Mouse (Mus musculus) thymus, postnatal 36 days (tissue): ENCODE measurements around the gene Kcnk18.

Source experiments
- DNase-seq, 2 experiments: peaks; one replicate each; pipeline ENCODE4 v3.0.0; 2022; ENCODE audit warnings: mixed read lengths in 2 of 2

Kcnk18 gene

DNA sequence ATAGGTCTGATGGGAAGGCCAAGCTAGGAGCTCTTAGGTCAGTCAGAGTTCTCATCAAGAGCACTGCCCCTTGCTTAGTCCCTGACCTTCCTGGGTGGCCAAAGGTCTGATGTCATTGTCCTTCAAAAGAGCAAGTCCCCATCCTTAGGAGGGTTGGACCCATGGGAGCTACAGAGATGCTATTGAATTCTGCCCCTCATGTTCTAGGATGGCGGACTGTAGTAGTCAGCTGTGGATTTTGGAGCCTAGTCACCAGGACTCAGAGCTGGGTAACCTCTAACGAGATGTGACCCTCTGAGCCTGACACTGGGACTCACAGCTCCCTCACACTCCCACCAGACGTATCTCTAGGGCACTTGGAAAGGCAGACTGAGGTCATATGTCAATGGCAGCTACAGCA lies 9.4 kb downstream of the Kcnk18 start:
- DNase-seq = no peak

DNA sequence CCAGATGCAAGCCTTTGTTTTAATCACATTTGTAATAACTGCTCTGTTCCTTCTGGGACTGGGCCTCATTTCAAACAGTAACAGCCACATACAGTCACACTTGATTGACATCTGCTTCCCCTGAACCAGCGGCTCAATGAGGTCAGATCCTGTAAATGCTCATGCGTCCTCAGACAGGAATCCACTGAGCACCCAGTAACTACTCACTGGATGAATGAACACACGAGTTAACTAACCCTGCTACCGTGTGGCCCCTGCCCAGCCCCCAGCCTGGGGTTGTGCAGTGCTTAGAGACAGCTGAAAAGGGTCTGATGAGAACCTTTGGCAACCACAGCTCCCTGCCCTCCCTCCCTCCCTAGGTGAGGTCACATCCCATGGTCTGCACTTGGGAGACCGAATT lies 13.8 kb downstream of the Kcnk18 start:
- DNase-seq = no peak

DNA sequence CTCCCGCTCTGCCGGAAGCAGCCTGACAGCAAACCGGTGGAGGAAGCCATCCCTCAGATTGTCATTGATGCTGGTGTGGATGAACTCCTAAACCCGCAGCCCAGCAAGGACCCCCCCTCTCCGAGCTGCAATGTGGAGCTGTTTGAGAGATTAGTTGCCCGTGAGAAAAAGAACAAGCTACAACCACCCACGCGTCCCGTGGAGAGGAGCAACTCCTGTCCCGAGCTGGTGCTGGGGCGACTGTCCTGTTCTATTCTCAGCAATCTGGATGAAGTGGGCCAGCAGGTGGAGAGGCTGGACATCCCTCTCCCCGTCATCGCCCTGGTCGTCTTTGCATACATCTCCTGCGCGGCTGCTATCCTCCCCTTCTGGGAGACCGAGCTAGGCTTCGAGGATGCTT lies 16.0 kb downstream of the Kcnk18 start:
- DNase-seq = no peak

DNA sequence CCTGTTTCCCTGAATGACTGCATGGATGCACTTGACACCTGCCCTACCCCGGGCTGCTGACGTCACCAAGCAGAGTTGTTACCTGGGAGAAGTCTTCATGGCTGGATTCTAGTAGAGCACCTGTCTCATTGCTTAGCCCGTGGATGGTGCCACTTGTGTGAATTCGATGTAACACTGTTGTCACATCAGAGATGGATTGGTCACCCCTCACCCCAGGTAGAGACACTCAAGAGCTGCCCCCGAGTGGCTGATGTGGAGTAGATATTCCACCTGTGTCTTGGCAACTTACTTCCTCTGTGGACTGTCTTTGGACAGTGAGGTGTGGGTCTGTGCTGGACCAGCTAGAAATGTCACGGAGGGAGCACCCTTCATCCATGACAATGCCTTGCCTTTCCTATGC lies 17.0 kb downstream of the Kcnk18 start:
- DNase-seq = no peak

DNA sequence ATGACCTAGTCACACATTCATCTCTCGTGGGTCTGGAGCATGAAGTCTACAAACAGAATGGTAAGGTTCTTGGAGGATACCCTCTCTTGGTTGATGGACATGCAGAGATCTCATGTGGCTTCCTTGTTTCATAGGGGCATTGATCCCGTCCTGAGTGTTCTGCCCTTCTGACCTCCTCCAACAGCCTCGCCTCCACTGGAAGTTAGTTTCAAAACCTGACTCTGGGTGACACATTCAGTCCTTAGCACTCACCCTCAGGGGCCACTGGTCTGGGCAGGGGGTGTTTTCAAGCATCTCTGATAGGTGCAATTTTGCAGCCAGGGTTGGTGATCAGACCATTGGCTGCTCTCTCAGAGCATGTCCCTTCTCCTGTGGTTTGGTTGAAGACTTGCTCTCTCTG lies 19.6 kb downstream of the Kcnk18 start:
- no peak for DNase-seq

DNA sequence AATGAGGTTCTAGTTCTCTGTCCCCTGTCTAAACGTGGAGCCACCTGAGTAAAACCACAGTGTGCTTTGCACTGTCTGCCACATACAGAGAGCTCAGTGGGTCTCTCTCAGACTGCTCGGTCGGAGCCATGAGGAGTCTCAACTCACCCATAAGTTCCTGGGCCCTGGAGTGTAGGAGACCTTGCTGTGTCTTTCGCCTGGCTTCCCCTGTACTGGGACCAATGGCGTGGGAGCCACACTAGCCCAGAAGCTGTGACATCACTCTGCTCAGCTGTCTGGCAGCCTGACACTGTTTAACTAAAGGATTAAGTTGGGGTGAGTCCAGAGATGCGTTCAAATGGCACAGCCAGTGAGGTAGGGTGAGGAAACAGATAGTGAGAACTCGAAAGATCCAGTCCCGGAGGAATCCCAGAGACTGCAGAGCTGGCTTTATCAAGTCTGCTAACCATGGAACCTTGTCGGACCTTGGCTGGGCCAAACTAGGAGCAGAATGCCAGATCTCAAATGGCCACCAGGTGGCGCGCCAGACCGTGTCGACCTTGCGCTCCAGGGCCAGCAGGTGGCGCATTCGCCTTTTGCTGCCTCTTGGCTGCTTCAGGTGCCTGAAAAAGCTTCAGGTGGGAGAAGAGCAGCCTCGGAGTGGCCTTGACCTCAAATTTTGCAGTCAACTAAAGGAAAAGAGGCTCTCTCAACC lies 20.3 kb downstream of the Kcnk18 start:
- DNase-seq = peak; percentile 76 to 85

DNA sequence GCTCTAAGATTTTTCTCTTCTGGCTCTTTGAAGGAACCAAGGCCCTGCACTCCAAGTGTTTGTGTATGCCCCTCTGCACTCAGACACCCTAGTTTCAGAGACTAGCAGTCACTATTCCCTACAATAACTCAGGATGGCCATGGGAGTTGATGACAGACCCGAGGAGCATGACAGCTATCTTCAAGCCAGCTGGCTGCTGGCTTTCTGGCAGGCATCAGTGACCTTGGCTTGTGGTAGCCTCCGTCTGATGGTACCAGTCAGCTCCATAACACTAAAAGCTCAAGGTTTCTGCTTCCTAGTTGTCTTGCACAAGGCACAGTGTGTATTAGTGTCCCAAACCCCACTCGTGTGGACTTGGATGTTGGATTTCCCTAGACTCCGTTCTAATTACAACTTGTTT lies 23.0 kb downstream of the Kcnk18 start:
- DNase-seq = no peak

DNA sequence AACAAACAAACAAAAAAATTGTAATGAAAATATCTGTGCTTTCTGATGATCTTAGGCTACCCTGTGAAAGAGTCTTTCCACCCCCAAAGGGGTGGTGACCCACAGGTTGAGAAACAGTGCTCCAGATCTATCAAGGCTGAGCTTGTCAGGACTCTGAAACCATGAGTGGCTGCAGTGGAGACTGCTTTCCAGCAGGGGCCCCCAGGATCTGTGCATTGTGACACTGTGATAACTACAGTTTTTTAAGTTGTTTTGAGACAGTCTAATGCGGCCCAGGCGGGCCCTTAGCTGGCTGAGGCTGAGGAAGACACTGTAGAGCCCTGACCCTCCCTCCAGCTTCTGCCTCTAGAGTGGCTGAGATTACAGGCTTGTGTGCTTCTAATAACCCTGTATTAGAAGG lies 24.0 kb downstream of the Kcnk18 start:
- DNase-seq = no peak

DNA sequence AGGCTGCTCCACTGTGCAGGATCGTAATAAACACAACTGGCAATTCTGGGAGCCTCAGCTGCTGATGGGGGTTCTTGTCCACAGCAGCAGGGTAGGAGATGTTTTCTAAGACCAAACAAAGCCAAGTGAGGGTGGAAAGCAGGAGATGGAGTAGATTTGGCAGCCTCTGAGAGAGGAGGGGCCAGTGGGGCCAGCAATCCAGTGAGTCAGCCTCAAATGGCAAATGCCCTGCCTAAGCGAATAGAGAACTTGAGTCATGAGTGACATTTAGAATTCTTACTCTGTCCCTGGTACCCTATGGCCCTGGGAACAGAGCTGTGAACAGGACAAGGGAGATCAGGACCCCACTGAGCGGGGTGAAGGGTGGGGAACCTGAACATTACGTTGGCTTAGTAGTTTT lies 29.1 kb downstream of the Kcnk18 start:
- DNase-seq = peak in 1 of 2 experiments; percentile 21

DNA sequence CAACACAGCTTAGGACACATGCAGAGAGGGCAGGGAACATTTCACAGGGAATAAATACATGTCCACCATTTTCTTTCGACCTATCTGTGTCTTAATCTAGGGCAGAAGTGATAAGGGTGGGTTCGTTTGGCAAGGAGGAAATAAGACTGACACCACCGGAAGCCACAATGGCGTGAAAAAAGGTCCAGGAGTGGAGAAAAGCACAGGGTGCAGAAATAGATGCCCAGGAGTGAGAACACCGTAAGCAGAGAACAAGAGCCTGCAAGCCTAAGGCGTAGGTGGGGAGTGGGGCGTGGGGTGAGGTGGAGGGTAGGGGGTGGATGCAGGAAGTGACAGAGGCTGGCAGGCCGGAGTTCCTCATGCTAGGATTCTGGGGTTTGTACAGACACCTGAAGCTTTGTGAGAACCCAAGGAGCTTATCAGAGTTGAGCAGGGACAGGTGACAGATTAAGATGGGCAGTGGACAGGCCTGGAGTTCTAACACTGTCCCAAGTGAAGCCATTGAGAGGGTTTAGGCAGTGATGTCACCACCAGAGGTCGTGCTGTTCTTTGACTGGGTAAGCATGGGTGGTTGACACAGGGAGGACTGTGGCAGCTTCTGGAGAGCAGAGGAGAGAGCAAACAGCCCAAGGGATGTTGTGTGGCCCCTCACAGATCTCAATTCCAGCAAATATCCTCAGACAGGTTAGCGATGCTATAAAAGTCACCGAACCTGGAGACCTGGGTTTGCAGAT lies 29.7 kb downstream of the Kcnk18 start:
- DNase-seq = peak; percentile 41 to 55

DNA sequence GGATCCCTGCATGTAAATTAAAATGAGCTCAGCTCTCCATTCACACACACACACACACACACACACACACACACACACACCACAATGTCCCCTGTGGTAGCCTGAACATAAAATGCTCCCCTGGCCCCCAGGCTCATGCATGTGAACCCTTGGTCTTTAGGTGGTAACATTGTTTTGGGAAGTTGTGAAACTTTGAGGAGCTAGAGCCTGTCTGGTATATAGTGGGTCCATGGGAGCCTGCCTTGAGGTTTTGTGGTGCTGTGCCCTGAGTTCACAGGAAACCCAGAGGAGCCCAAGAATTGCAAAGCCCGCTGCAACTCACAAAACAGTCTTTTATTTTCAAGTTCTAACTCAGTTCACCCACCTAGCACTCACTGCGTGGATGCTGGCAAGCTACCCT lies 33.6 kb downstream of the Kcnk18 start:
- DNase-seq = no peak

DNA sequence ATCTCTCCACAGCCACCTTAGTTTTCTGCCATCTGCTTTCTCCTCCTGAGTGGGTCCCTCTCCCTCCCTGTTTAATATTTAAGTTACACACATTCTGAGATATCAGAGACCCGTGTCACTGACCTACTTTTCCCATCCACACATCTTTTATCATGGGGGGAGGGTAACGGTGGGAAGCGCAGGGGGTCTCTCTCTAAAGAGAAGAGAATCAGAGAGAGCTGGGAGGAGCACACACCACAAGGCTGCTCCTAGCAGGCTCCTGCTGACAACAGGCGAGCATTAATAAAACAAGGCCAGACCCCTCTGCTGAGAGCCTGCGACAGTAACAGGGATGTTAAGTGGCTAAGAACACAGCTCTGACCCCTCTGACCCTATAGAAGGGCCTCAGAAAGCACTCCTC lies 40.6 kb downstream of the Kcnk18 start:
- no peak for DNase-seq

DNA sequence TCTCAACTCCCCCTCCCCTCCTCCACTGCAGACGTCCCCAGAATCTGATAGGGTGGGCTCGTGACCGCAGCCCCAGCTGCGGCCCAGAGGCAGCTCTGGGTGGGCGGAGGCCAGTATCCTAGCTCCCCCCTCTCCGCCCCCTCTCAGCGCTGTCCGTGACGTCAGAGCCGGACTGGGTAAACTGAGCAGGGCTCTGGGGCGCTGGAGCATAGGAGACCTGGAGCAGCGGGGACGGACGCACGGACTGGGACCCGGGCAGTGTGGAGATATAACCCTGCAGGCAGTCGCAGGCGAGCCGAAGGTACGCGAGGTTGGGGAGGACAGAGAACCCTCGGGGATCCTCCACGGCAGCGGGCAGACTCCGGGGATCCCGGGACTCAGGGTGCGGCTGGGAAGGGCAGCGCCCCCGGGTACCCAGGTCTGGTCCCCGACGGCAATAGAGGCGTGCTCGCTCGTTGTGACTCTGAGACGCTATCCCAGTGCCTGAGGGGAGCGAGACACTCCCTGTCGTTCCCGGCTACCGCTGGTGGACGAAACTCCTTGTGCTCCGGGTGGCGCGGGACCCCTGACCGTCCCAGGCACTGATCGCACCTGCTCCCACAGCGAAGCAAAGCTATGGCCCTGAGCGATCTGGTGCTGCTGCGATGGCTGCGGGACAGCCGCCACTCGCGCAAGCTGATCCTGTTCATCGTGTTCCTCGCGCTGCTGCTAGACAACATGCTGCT lies 41.9 kb downstream of the Kcnk18 start, which contains the start of gene Slc18a2:
TSS of gene Slc18a2 (plus strand) at position 179 of the 725 bp plus-strand sequence.
- DNase-seq = peak; percentile 55 to 71

DNA sequence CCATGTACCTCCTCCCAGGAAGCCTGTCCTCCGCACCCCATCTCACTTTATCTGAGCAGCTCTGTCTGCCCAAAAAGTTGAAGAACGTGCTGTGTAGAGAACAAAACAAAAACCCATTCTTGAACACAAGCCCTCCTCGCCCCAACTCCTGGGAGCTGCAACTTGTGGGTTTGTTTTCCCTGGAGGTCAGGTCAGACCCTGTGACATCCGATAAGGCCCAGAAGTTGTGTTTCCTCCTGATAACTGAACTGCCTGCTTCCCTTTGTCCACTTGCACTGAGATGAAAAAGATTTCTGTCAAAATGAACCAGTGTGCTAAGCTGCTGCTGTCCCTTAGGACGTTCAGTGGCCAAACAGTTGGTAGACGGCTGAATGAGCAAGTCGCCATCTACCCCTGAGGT lies 42.6 kb downstream of the Kcnk18 start:
- no peak for DNase-seq

DNA sequence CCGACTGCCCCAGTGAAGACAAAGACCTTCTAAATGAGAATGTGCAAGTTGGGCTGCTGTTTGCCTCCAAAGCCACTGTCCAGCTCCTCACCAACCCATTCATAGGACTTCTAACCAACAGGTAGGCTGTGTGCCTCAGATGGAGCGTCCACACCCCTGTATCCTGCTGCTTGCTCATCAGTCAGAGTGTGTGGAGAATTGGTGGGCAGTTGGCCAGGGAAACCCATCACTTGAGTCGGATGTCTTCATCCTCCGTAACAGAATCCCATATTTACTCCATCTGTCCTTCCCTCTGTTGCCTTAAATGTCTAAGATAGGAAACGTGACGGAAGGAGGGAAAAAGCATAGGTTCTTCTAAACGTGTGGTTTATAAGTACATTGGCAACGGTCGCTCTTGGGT lies 44.2 kb downstream of the Kcnk18 start:
- no peak for DNase-seq

DNA sequence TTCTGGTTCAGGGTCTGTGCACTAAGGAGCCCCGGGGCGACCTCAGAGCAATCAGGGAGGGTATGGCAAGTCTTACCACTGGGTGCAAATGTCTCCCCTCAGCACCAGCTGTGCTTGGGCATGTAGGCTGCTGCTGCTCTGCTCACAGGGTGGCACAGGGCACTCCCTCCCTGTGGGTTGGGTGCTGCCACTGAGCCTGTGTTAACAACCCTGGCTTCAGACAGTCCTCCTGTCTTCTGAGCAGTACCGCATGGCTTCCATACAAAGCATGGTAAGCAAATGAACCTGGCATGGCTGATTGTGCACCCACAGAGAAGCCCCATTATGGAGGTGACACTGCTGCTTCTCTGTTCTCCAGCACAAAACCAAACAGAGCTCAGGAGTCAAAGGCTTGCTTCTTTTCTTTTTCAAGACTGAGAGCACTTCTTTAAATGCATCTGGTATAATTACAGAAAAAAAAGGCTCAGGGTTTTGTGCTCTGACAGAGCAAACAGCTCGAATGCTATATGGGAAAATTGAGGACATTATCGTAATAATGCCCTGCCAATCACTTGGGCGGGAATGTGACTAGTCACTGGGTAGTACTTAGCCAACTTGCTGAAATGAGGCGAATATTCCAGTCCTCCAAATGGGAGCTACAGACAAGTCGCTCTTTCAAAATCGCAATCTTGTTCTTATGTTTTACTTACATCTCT lies 46.0 kb downstream of the Kcnk18 start:
- DNase-seq = no peak

DNA sequence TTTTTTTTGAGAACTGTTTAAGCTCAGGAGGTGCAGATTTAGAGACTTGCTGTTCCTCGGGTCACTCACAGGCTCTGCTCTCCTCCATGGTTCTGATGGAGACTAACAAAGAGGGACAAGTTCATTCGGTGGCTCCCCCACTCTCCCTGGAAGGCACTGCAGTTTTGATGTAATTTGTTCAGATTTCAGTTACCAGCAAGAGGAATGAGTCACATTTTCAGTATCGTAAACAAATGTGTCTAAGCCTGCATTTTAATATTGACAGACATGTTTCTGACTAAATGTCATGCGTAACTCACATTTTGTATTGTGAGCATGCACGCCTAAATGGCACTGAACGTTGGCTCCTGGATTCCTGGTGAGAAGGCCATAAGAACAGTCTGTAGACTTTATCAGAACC lies 46.9 kb downstream of the Kcnk18 start:
- no peak for DNase-seq

DNA sequence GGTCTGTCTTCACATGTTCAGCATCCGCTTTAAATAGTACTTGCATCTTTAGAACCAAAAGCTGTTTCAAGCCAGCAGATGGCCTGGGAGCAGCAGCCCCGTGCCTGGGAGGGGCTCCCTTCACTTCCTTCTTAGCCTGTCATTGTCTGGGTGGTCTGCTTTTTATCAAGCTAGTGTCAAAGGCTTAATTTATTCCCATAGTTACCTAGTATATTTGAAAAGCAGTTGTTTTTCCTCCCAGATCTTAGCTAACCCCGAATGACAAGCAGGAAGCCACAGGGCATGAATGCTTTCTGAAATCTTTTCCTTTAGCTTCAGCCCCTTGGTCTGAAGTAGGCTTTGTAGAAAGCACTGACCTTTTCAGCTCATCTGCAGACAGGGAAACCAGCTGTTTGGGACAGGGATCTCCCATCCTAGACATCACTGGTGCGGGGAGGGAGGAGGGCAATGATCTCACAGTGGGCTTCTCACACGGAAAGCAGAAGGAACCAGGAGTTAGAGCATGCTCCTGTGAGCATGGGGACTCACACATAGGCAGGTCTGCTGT lies 48.5 kb downstream of the Kcnk18 start:
- DNase-seq = no peak

DNA sequence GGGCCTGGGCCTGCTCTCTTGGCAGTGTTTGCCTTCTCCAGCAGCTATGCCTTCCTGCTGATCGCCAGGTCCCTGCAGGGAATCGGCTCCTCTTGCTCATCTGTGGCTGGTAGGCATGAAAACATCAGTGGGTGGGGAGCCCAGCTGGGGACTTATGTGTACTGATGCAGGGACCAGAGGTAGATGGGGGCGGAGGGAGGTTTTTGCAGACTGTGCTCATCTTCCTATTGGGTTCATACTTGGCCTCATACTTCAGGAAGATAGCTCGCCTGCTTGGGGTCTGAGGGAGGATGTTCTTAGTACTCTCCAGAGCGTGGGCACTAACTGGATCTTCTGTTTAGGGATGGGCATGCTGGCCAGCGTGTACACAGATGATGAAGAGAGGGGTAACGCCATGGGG lies 54.2 kb downstream of the Kcnk18 start:
- DNase-seq = no peak

DNA sequence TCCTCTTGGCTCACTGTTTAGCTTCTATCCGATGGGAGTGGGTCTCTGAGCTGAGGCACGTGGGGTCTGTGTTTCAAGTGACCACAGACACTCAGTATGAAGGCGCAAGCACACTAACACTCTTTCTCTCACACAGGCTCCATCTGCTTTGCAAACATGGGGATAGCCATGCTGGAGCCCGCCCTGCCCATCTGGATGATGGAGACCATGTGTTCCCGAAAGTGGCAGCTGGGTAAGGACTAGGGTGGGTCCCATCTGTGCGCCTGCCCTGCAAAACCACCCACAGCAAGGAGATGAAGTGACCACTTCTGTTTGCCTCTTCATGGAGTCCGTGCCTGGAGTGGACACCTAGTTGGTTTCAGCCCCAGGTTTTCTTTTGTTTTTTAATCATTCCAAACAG lies 57.3 kb downstream of the Kcnk18 start:
- DNase-seq = no peak

DNA sequence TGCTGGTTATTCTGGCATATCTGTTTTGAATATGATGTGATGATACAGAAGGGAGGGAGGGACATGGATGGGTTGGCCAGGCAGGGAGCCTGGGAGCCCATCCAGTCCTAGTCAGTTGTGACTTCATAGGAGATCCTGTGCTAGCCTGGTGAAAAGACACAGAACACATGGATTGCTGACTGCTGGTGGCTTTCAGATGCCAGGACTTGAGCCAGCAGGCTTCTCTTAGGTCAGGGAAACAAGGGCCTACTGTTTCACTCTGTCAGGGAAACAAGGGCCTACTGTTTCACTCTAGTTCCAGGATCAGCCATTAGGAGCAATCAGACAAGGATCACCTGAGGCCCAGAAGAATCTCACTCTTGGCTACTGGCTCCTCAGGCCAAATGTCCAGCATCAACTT lies 61.8 kb downstream of the Kcnk18 start:
- no peak for DNase-seq

DNA sequence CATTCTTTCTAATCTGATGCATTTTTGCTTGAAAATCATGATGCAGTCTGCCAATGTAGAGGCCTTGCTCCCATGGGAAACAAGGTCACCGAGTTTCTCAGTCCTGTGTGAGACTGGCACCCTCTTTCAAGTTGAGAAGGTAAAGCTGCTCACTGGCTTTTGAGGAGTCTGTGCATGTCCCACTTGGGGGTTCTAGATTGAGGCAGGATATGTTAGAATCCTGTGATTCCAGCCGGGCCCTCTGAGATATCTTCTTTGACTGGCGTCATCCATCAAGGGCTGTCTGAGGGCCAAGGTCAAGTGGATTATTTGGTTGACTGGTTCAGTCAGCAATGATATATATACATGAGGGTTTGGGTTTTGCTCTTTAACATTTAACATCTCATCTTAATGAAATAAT lies 63.0 kb downstream of the Kcnk18 start:
- DNase-seq = no peak
